Mouse (Mus musculus): ENCODE data around the gene Phactr3. TPM values are rescaled to one million over a fixed set of nuclear protein-coding genes. Genes with fewer than 3 reads are reported as not detected.

Phactr3 gene
- polyA plus RNA-seq, 1 experiment from 2014 or later, result 2.8 TPM

Other genes starting within 250 kb of the Phactr3 start
- gene Gm14327, start 221.9 kb upstream of the Phactr3 start, polyA plus RNA-seq (2015; fragmentation: Nextera tagmentation; extraction: Ambion mirVana), result 4.2 and 4.6 TPM in 2 replicates
- gene Zfp972, start 193.4 kb upstream of the Phactr3 start, polyA plus RNA-seq (2015; fragmentation: Nextera tagmentation; extraction: Ambion mirVana), result 0.96 and 2.8 TPM in 2 replicates
- gene Gm14326, start 161.7 kb upstream of the Phactr3 start, polyA plus RNA-seq (2015; fragmentation: Nextera tagmentation; extraction: Ambion mirVana), result 15.7 and 17.4 TPM in 2 replicates
- gene Zfp971, start 95.7 kb upstream of the Phactr3 start, polyA plus RNA-seq (2015; fragmentation: Nextera tagmentation; extraction: Ambion mirVana), result 11.3 and 12.8 TPM in 2 replicates
- gene Zfp931, start 40.5 kb upstream of the Phactr3 start, polyA plus RNA-seq (2015; fragmentation: Nextera tagmentation; extraction: Ambion mirVana), result 19.1 and 20.7 TPM in 2 replicates